Mouse (Mus musculus): Measurements from ENCODE around the gene Fbxo30.
A peak's percentile ranks its signal among the peaks of the same experiment; 100 is the strongest.

The Fbxo30 gene

DNA sequence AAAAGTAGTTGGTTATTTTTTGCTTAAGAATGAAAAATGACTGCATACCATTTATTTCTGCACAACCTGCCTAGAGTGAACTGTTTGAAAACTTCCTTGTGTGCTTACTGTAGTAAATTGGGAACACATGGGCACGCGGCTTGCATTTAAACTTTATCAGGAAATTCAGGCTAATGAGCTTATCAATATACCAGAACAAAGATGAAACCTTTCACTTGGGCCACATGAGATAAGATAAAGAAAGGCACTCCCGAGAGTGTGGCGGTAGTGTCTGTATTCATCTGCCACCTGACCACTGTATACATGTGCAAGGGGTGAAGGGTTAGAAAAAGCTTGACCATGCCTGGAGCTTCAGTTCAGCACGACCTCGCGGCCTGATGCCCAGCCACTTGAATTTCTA, 41.2 kb downstream of the Fbxo30 start:
- DNase-seq (ENCODE audit: low spot score), result no peak

DNA sequence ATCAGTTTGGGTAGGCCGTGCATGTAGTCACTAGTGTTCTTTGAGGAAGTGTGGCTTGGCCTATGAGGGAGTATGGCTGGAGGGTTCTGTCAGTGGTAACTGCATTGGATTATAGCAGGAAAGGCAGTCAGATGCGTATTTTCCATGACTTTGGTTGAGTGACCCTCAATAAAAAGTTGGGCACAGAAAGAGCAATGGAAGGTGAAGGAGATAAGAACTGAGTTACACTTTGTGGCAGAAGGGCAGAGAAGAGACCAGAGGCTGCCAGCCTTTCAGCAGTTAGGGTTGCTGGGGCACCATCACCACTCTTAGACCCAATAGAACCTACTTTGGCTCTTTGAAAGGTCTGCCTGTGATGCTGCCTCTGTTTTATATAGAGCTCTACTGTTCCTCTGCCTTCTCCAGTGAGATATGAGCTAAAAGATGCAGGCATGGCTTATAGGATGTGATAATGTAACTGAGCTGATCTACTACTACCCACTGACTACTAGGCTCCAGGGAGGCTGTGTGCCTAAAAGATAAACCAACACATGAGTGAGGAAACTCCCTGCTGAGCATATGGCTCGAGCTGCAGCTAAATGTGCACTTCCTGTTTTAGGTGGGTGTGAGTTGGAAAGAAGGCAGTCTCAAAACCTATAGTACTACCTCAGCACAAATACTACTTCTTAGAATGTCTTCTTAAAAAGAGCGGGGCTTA, 42.2 kb downstream of the Fbxo30 start:
- DNase-seq (ENCODE audit: low spot score), result no peak

- DNase-seq (ENCODE audit: low spot score), result no peak
Observed at GRCm38 (mm10) chr10:11326526-11326925, 45.4 kb downstream of the Fbxo30 start.

DNA sequence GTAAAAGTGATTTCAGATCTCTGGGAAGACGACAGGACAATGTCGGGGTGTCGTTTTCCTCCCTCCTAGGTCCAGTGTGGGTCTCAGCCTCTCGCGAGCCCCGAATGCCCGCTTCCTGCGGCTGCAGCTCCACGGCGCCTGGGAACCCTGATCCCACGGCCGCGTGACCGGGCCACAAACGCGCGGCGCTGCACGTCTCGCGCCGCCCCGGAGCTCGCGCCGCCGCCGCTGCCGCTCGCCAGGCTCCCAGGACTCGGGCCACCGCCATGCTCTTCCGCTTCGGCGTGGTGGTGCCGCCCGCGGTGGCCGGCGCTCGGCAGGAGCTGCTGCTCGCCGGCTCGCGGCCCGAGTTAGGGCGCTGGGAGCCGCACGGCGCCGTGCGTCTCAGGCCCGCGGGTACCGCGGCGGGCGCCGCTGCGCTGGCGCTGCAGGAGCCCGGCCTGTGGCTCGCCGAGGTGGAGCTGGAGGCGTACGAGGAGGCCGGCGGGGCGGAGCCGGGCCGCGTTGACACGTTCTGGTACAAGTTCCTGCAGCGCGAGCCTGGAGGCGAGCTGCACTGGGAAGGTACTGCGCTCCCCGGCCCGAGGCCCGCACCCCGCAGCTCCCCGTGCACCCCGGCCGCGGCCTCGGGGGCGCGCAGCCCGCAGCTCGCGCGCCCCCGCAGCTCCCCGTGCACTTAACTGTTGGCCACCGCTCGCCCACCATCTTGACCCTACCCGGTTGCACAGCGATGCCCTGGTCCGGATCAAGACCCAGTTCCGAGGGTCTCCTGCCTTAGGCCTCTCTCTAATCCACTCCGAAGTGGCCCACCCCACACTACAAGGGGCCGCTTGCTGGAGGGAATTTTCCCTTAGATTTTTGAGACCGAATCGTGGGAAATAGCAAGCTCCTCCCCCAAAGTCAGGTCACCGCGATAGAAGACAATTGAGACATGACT, 62.3 kb downstream of the Fbxo30 start, which contains the start of gene Epm2a:
TSS of gene Epm2a (plus strand) at position 200 of the 937 bp plus-strand sequence.
- DNase-seq (ENCODE audit: low spot score), result peak; percentile 82

- DNase-seq (ENCODE audit: low spot score), result no peak
Observed at GRCm38 (mm10) chr10:11344536-11345468, 63.7 kb downstream of the Fbxo30 start.

Measured in ovary, adult 18-20 months (tissue).